Mouse (Mus musculus) megakaryocyte, embryonic 14.5 days (primary cell): Measurements from ENCODE around the gene Gm17542. TPM values are rescaled to one million over a fixed set of nuclear protein-coding genes. Genes with fewer than 3 reads are reported as not detected.
"Not testable (repeated sequence)": the region's sequence is repeated elsewhere in the genome, so short reads cannot be mapped to it uniquely, and the experiment has no call there.

Experiments used
- H3K27me3 ChIP-seq: replicated peaks from 2 replicates; pipeline ENCODE3; 2012; ENCODE audit warnings: inconsistent platforms
- H3K36me3 ChIP-seq: replicated peaks from 2 replicates; pipeline ENCODE3; 2012; ENCODE audit warnings: low read length, inconsistent platforms, mixed read lengths
- H3K4me1 ChIP-seq: 2 replicates; pipeline ENCODE4 v1.6.1; 2012; ENCODE audit warnings: inconsistent platforms
- H3K4me3 ChIP-seq: replicated peaks from 2 replicates; pipeline ENCODE3; 2012; ENCODE audit warnings: moderate library complexity, mild to moderate bottlenecking, inconsistent platforms
- H3K9me3 ChIP-seq: 2 replicates; pipeline ENCODE4 v1.6.1; 2012; ENCODE audit warnings: inconsistent platforms
- FLI1 ChIP-seq: IDR thresholded peaks from 2 replicates; pipeline ENCODE4 v1.6.1; 2012; ENCODE audit warnings: low read length, inconsistent platforms, mixed read lengths
- GATA1 ChIP-seq: IDR thresholded peaks from 3 replicates; pipeline ENCODE4 v1.6.1; 2012; ENCODE audit warnings: mixed read lengths, low read length, inconsistent platforms, borderline replicate concordance
- polyA plus RNA-seq: library from polyadenylated mRNA; stranded (reverse); fragments of >175 nt; gene quantifications from 2 replicates; pipeline ENCODE4 v1.2.3, GENCODE M21; 2012; ENCODE audit warnings: low replicate concordance; ENCODE audit not compliant: insufficient read depth

Gm17542 gene
- polyA plus RNA-seq: not detected in 2 replicates

- not testable (repeated sequence) for H3K4me1 ChIP-seq
These were observed at the start of gene Gm17542 for GRCm38 (mm10) chr10:58718110-58718509. TSS of gene Gm17542 (minus strand) at chr10:58718210.

GRCm38 (mm10) chr10:58739779-58740178 lies 21.8 kb upstream of the Gm17542 start:
- Histone ChIP-seq H3K4me3 (no peak overlapping the region), H3K9me3 (no peaks in the 10 kb centered on the region), H3K27me3 (no peaks in the 10 kb centered on the region), H3K4me1 (no peaks in the 10 kb centered on the region), H3K36me3 (no peaks in the 10 kb centered on the region)
- TF ChIP-seq FLI1 (no peak), GATA1 (no peak)

More at GRCm38 (mm10) chr10:58718110-58718509, at the start of gene Gm17542:
- H3K4me3 ChIP-seq, H3K9me3 ChIP-seq, H3K36me3 ChIP-seq, H3K27me3 ChIP-seq: not testable (repeated sequence)

- TF ChIP-seq FLI1 (no peak), GATA1 (no peak)
- H3K4me3 ChIP-seq: no peak overlapping the region
- H3K9me3 ChIP-seq: no peaks in the 10 kb centered on the region
- H3K27me3 ChIP-seq: no peaks in the 10 kb centered on the region
- H3K36me3 ChIP-seq: no peaks in the 10 kb centered on the region
- no peaks in the 10 kb centered on the region for H3K4me1 ChIP-seq
These were observed 20.1 kb upstream of the Gm17542 start for GRCm38 (mm10) chr10:58738152-58738551.

GRCm38 (mm10) chr10:58714789-58715148 lies 3.2 kb downstream of the Gm17542 start:
- no peaks in the 10 kb centered on the region for H3K36me3 ChIP-seq
- peaks cover 2% of the 10 kb centered on the region for H3K27me3 ChIP-seq
- no peak overlapping the region for H3K4me3 ChIP-seq
- no peaks in the 10 kb centered on the region for H3K9me3 ChIP-seq
- no peaks in the 10 kb centered on the region for H3K4me1 ChIP-seq
- no peak for TF ChIP-seq GATA1
- no peak for TF ChIP-seq FLI1

GRCm38 (mm10) chr10:58713855-58714788 lies 3.9 kb downstream of the Gm17542 start:
- H3K9me3 ChIP-seq: peaks cover 4% of the 10 kb centered on the region; the same call in 1 of the 2 replicates

GRCm38 (mm10) chr10:58713225-58713624 lies 4.8 kb downstream of the Gm17542 start:
- H3K36me3 ChIP-seq: no peaks in the 10 kb centered on the region
- H3K27me3 ChIP-seq: peaks cover 2% of the 10 kb centered on the region
- H3K9me3 ChIP-seq: peaks cover 9% of the 10 kb centered on the region; the same call in 1 of the 2 replicates
- no peaks in the 10 kb centered on the region for H3K4me1 ChIP-seq
- H3K4me3 ChIP-seq: no peak overlapping the region
- TF ChIP-seq FLI1 (no peak), GATA1 (no peak)

More at GRCm38 (mm10) chr10:58713855-58714788, 3.9 kb downstream of the Gm17542 start:
- Histone ChIP-seq H3K27me3 (peaks cover 2% of the 10 kb centered on the region), H3K4me1 (no peaks in the 10 kb centered on the region), H3K4me3 (peak overlapping the region; percentile 65), H3K36me3 (no peaks in the 10 kb centered on the region)
- no peak for TF ChIP-seq FLI1
- TF ChIP-seq GATA1: no peak

- TF ChIP-seq GATA1: no peak
- no peak for TF ChIP-seq FLI1
- Histone ChIP-seq H3K9me3 (peaks cover 13% of the 10 kb centered on the region; the same call in 1 of the 2 replicates), H3K4me1 (no peaks in the 10 kb centered on the region), H3K36me3 (no peaks in the 10 kb centered on the region), H3K27me3 (peaks cover 2% of the 10 kb centered on the region), H3K4me3 (no peak overlapping the region)
These were observed 9.0 kb downstream of the Gm17542 start for GRCm38 (mm10) chr10:58709021-58709420.

GRCm38 (mm10) chr10:58700578-58700977 lies 17.4 kb downstream of the Gm17542 start:
- peaks cover 2% of the 10 kb centered on the region for H3K27me3 ChIP-seq
- 0 out of 2 replicates have a peak, but pooled peaks cover 3% of the 10 kb centered on the region for H3K9me3 ChIP-seq

GRCm38 (mm10) chr10:58700160-58700559 lies 17.9 kb downstream of the Gm17542 start:
- H3K4me3 ChIP-seq: no peak overlapping the region
- H3K4me1 ChIP-seq: no peaks in the 10 kb centered on the region
- H3K9me3 ChIP-seq: 0 out of 2 replicates have a peak, but pooled peaks cover under 1% of the 10 kb centered on the region
- no peak for TF ChIP-seq GATA1
- no peak for TF ChIP-seq FLI1
- H3K27me3 ChIP-seq: peaks cover 2% of the 10 kb centered on the region
- H3K36me3 ChIP-seq: no peaks in the 10 kb centered on the region

More at GRCm38 (mm10) chr10:58700578-58700977, 17.4 kb downstream of the Gm17542 start:
- TF ChIP-seq GATA1 (no peak), FLI1 (no peak)
- Histone ChIP-seq H3K36me3 (no peaks in the 10 kb centered on the region), H3K4me3 (no peak overlapping the region), H3K4me1 (no peaks in the 10 kb centered on the region)

- Histone ChIP-seq H3K9me3 (no peaks in the 10 kb centered on the region), H3K27me3 (peaks cover 2% of the 10 kb centered on the region), H3K36me3 (no peaks in the 10 kb centered on the region), H3K4me3 (no peak overlapping the region), H3K4me1 (no peaks in the 10 kb centered on the region)
- no peak for TF ChIP-seq GATA1
- no peak for TF ChIP-seq FLI1
These were observed 19.1 kb downstream of the Gm17542 start for GRCm38 (mm10) chr10:58698955-58699354.
